Comparison of ENCODE assay signal across 17 mouse cellular contexts in genomic region chr11:75142749-75143148, GRCm38 (mm10). TPM values are rescaled to one million over a fixed set of nuclear protein-coding genes. Genes with fewer than 3 reads are reported as not detected.
DNase-seq lines count a peak whose midpoint lies in the region; ATAC-seq and TF ChIP-seq lines count a peak whose summit lies in the region.
"Had no signal": no experiment of that assay in that cellular context is flagged by ENCODE, and none has a peak within 500 bp of the region (broad histone marks: within the 10 kb centered on the region; RNA-seq: fewer than 3 reads in every experiment).

No protein-coding gene starts in this region.

- no peak for ATAC-seq in kidney, postnatal 0 days (replicated peaks; ENCODE audit: low FRiP score, low read depth)
- no peak for ATAC-seq in embryonic facial prominence, embryonic 12.5 days (ENCODE audit: insufficient number of reproducible peaks, insufficient read depth, low FRiP score, low TSS enrichment)
- ATAC-seq in intestine, embryonic 16.5 days: no peak
- no peak for ATAC-seq in stomach, embryonic 16.5 days (ENCODE audit: insufficient read depth, low FRiP score)
- no peak for ATAC-seq in erythroid progenitor cell, adult 5-6 weeks (replicated peaks; ENCODE audit: low FRiP score, poor library complexity, severe bottlenecking)
- ATAC-seq: forebrain, postnatal 0 days; Patski had no signal

- H3K4me3 ChIP-seq in kidney, postnatal 0 days (replicated peaks; ENCODE audit: low read depth, low read length): no peak overlapping the region
- no peak overlapping the region for H3K4me3 ChIP-seq in embryonic facial prominence, embryonic 12.5 days
- no peak overlapping the region for H3K4me3 ChIP-seq in intestine, embryonic 16.5 days (ENCODE audit: low read length)
- H3K4me3 ChIP-seq in stomach, embryonic 16.5 days (replicated peaks; ENCODE audit: low read length): no peak overlapping the region
- H3K4me3 ChIP-seq: hindbrain, embryonic 10.5 days; lung, embryonic 15.5 days; neural tube, embryonic 12.5 days had no signal

- H3K9me3 ChIP-seq in kidney, postnatal 0 days (replicated peaks; ENCODE audit: low read length): no peaks in the 10 kb centered on the region
- no peaks in the 10 kb centered on the region for H3K9me3 ChIP-seq in embryonic facial prominence, embryonic 12.5 days
- no peaks in the 10 kb centered on the region for H3K9me3 ChIP-seq in intestine, embryonic 16.5 days (ENCODE audit: control insufficient read depth, low read length)
- no peaks in the 10 kb centered on the region for H3K9me3 ChIP-seq in stomach, embryonic 16.5 days (replicated peaks; ENCODE audit: control insufficient read depth, low read length)
- H3K9me3 ChIP-seq: hindbrain, embryonic 10.5 days; lung, embryonic 15.5 days; neural tube, embryonic 12.5 days had no signal

- H3K4me1 ChIP-seq in kidney, postnatal 0 days (replicated peaks; ENCODE audit: insufficient read depth, low read length): peaks cover 24% of the 10 kb centered on the region
- peaks cover 67% of the 10 kb centered on the region for H3K4me1 ChIP-seq in embryonic facial prominence, embryonic 12.5 days
- H3K4me1 ChIP-seq in intestine, embryonic 16.5 days (ENCODE audit: control insufficient read depth, insufficient read depth, low read length): peaks cover 49% of the 10 kb centered on the region
- H3K4me1 ChIP-seq in stomach, embryonic 16.5 days (ENCODE audit: control insufficient read depth, insufficient read depth, low read length): peaks cover 56% of the 10 kb centered on the region

- TF ChIP-seq CTCF in kidney, postnatal 0 days (IDR thresholded peaks at IDR 0.05; ENCODE audit: low read depth): no peak

- H3K4me2 ChIP-seq in kidney, postnatal 0 days (ENCODE audit: low read length): no peak overlapping the region
- H3K4me2 ChIP-seq in embryonic facial prominence, embryonic 12.5 days (replicated peaks): no peak overlapping the region
- H3K4me2 ChIP-seq in intestine, embryonic 16.5 days (ENCODE audit: low read depth, low read length): no peak overlapping the region
- H3K4me2 ChIP-seq in stomach, embryonic 16.5 days (ENCODE audit: low read depth, low read length): no peak overlapping the region
- H3K4me2 ChIP-seq: liver, embryonic 11.5 days; lung, embryonic 15.5 days; neural tube, embryonic 12.5 days had no signal

- peak overlapping the region; percentile 86; the same call in 1 of the 2 replicates for H3K27ac ChIP-seq in kidney, postnatal 0 days
- peak overlapping the region; percentile 81 for H3K27ac ChIP-seq in embryonic facial prominence, embryonic 12.5 days
- H3K27ac ChIP-seq in intestine, embryonic 16.5 days (ENCODE audit: low read length): peak overlapping the region; percentile 7; the same call in 1 of the 2 replicates
- peak overlapping the region; percentile 92 for H3K27ac ChIP-seq in stomach, embryonic 16.5 days (ENCODE audit: low read length)
- H3K27ac ChIP-seq: neural tube, embryonic 12.5 days had no signal

- no peak for DNase-seq in kidney, postnatal 0 days (ENCODE audit: low spot score)
- no peak for DNase-seq in kidney, postnatal 25 days
- DNase-seq in urinary bladder, postnatal 25 days (ENCODE audit: low spot score): no peak
- DNase-seq: cerebellum, postnatal 10 days; forebrain, postnatal 0 days; heart, adult 18-20 months; right cerebral cortex, postnatal 14 days; thymus, adult 2 months had no signal

- H3K27me3 ChIP-seq in kidney, postnatal 0 days (ENCODE audit: insufficient read depth, low read length): no peaks in the 10 kb centered on the region
- no peaks in the 10 kb centered on the region for H3K27me3 ChIP-seq in embryonic facial prominence, embryonic 12.5 days
- no peaks in the 10 kb centered on the region for H3K27me3 ChIP-seq in intestine, embryonic 16.5 days (replicated peaks; ENCODE audit: control insufficient read depth, insufficient read depth, low read length)
- no peaks in the 10 kb centered on the region for H3K27me3 ChIP-seq in stomach, embryonic 16.5 days (ENCODE audit: control insufficient read depth, insufficient read depth, low read length)
- H3K27me3 ChIP-seq: lung, embryonic 15.5 days; neural tube, embryonic 12.5 days; Patski had no signal

- no peak overlapping the region for H3K9ac ChIP-seq in kidney, postnatal 0 days (ENCODE audit: low read depth, low read length)
- H3K9ac ChIP-seq in embryonic facial prominence, embryonic 12.5 days: no peak overlapping the region
- H3K9ac ChIP-seq in intestine, embryonic 16.5 days (ENCODE audit: low read depth, low read length): no peak overlapping the region
- no peak overlapping the region for H3K9ac ChIP-seq in stomach, embryonic 16.5 days (ENCODE audit: low read length)
- H3K9ac ChIP-seq: forebrain, postnatal 0 days; lung, embryonic 15.5 days; neural tube, embryonic 12.5 days had no signal

- WGBS in kidney, postnatal 0 days: 84% methylated on average over 4 of the region's 4 CpGs
- WGBS in embryonic facial prominence, embryonic 12.5 days: 72% methylated on average over 4 of the region's 4 CpGs
- 69% methylated on average over 4 of the region's 4 CpGs for WGBS in intestine, embryonic 16.5 days
- WGBS in stomach, embryonic 16.5 days: 59% methylated on average over 4 of the region's 4 CpGs

- peaks cover 21% of the 10 kb centered on the region for H3K36me3 ChIP-seq in kidney, postnatal 0 days (ENCODE audit: insufficient read depth, low read length)
- peaks cover 18% of the 10 kb centered on the region for H3K36me3 ChIP-seq in embryonic facial prominence, embryonic 12.5 days
- no peaks in the 10 kb centered on the region for H3K36me3 ChIP-seq in intestine, embryonic 16.5 days (ENCODE audit: control insufficient read depth, insufficient read depth, low read length)
- H3K36me3 ChIP-seq in stomach, embryonic 16.5 days (ENCODE audit: control insufficient read depth, insufficient read depth, low read length): no peaks in the 10 kb centered on the region

RNA-seq across cellular contexts. Expression of gene Hic1, which starts 26.6 kb away (rescaled TPM):
- 18.5 and 26.9 TPM in 2 replicates for polyA plus RNA-seq in kidney, postnatal 0 days (2015; fragmentation: Nextera tagmentation; extraction: Ambion mirVana)
- 39.2 and 44.8 TPM in 2 replicates for polyA plus RNA-seq in embryonic facial prominence, embryonic 12.5 days (2016; fragmentation: Nextera tagmentation; extraction: Ambion mirVana)
- polyA plus RNA-seq in intestine, embryonic 16.5 days (2015; fragmentation: Nextera tagmentation; extraction: Ambion mirVana): 7.1 and 8.6 TPM in 2 replicates
- 5.1 and 5.9 TPM in 2 replicates for polyA plus RNA-seq in stomach, embryonic 16.5 days (2015; fragmentation: Nextera tagmentation; extraction: Ambion mirVana)
- total RNA-seq in erythroid progenitor cell, adult 5-6 weeks (2015; ENCODE audit: low replicate concordance): not detected in 2 replicates
- not detected in 2 replicates for total RNA-seq in erythroid progenitor cell, adult 5-6 weeks (2017; ENCODE audit: low replicate concordance)

RNA-seq across cellular contexts. Expression of gene Ovca2, which starts 35.9 kb away (rescaled TPM):
- polyA plus RNA-seq in kidney, postnatal 0 days (2015; fragmentation: Nextera tagmentation; extraction: Ambion mirVana): 26.6 and 28.3 TPM in 2 replicates
- polyA plus RNA-seq in embryonic facial prominence, embryonic 12.5 days (2016; fragmentation: Nextera tagmentation; extraction: Ambion mirVana): 30.0 and 31.5 TPM in 2 replicates
- 18.7 and 23.9 TPM in 2 replicates for polyA plus RNA-seq in intestine, embryonic 16.5 days (2015; fragmentation: Nextera tagmentation; extraction: Ambion mirVana)
- polyA plus RNA-seq in stomach, embryonic 16.5 days (2015; fragmentation: Nextera tagmentation; extraction: Ambion mirVana): 19.4 and 23.2 TPM in 2 replicates
- total RNA-seq in erythroid progenitor cell, adult 5-6 weeks (2015; ENCODE audit: low replicate concordance): 4.2 and 15.1 TPM in 2 replicates
- total RNA-seq in erythroid progenitor cell, adult 5-6 weeks (2017; ENCODE audit: low replicate concordance): 1.9 and 4.2 TPM in 2 replicates

RNA-seq across cellular contexts. Expression of gene Dph1, which starts 48.3 kb away (rescaled TPM):
- polyA plus RNA-seq in kidney, postnatal 0 days (2015; fragmentation: Nextera tagmentation; extraction: Ambion mirVana): 26.3 TPM in 2 replicates
- polyA plus RNA-seq in embryonic facial prominence, embryonic 12.5 days (2016; fragmentation: Nextera tagmentation; extraction: Ambion mirVana): 22.6 and 23.3 TPM in 2 replicates
- polyA plus RNA-seq in intestine, embryonic 16.5 days (2015; fragmentation: Nextera tagmentation; extraction: Ambion mirVana): 20.3 and 22.7 TPM in 2 replicates
- 20.6 and 20.7 TPM in 2 replicates for polyA plus RNA-seq in stomach, embryonic 16.5 days (2015; fragmentation: Nextera tagmentation; extraction: Ambion mirVana)
- total RNA-seq in erythroid progenitor cell, adult 5-6 weeks (2015; ENCODE audit: low replicate concordance): not detected in 2 replicates
- total RNA-seq in erythroid progenitor cell, adult 5-6 weeks (2017; ENCODE audit: low replicate concordance): 1.1 and 6.3 TPM in 2 replicates

RNA-seq across cellular contexts. Expression of gene Rtn4rl1, which starts 50.8 kb away (rescaled TPM):
- 4.2 and 4.6 TPM in 2 replicates for polyA plus RNA-seq in kidney, postnatal 0 days (2015; fragmentation: Nextera tagmentation; extraction: Ambion mirVana)
- 5.1 and 5.7 TPM in 2 replicates for polyA plus RNA-seq in embryonic facial prominence, embryonic 12.5 days (2016; fragmentation: Nextera tagmentation; extraction: Ambion mirVana)
- polyA plus RNA-seq in intestine, embryonic 16.5 days (2015; fragmentation: Nextera tagmentation; extraction: Ambion mirVana): 1.5 and 1.6 TPM in 2 replicates
- polyA plus RNA-seq in stomach, embryonic 16.5 days (2015; fragmentation: Nextera tagmentation; extraction: Ambion mirVana): 1.3 and 1.4 TPM in 2 replicates
- 0.42 and 1.1 TPM in 2 replicates for total RNA-seq in erythroid progenitor cell, adult 5-6 weeks (2015; ENCODE audit: low replicate concordance)
- not detected in 2 replicates for total RNA-seq in erythroid progenitor cell, adult 5-6 weeks (2017; ENCODE audit: low replicate concordance)

Comparison
In these comparisons a context has a peak if more than half of its experiments do, and no peak if none do; other contexts are left out.
1. H3K27ac ChIP-seq: peak in every context shown above with its lines; median percentile 92 in stomach, embryonic 16.5 days; 86 in kidney, postnatal 0 days; 81 in embryonic facial prominence, embryonic 12.5 days; 7 in intestine, embryonic 16.5 days.